10 mouse cellular contexts compared by ENCODE assay signal in genomic region chr12:8786984-8787730, GRCm38 (mm10). TPM values are rescaled to one million over a fixed set of nuclear protein-coding genes. Genes with fewer than 3 reads are reported as not detected.
A peak's percentile ranks its signal among the peaks of the same experiment; 100 is the strongest.
DNase-seq lines count a peak whose midpoint lies in the region.
"Had no signal": no experiment of that assay in that cellular context is flagged by ENCODE, and none has a peak within 500 bp of the region (broad histone marks: within the 10 kb centered on the region; RNA-seq: fewer than 3 reads in every experiment).

No protein-coding gene starts in this region.

- peak; percentile 33 to 43 for DNase-seq in heart, postnatal 10 days
- no peak for DNase-seq in heart, postnatal 25 days (ENCODE audit: low spot score)
- DNase-seq in 3134 (ENCODE audit: extremely low read depth, insufficient read length, low spot score) (peak; percentile 36), adipocyte (ENCODE audit: low spot score) (peak; percentile 52)
- DNase-seq in naive thymus-derived CD4-positive, alpha-beta T cell, adult 2 months (ENCODE audit: low read depth) = peak; percentile 11
- DNase-seq in B cell, adult 2 months = no peak
- no peak for DNase-seq in right cerebral cortex, postnatal 4 days
- DNase-seq in left cerebral cortex, postnatal 36 days (ENCODE audit: low spot score in 2 of 2) = no peak
- DNase-seq: cerebellum, adult 9-11 months; layer of hippocampus, postnatal 36 days had no signal

- intact Hi-C loops in heart, postnatal 10 days (cut with DNase I) = no loop called here
- intact Hi-C loops in heart, postnatal 25 days (cut with DNase I) = no loop called here
- intact Hi-C loops in left cerebral cortex, postnatal 36 days (cut with DNase I) = no loop called here

RNA-seq across cellular contexts. Expression of gene Sdc1, which starts 16.0 kb away (rescaled TPM):
- total RNA-seq in heart, postnatal 10 days (2021) = 10 to 100 TPM; 19.2 to 21.0 TPM
- total RNA-seq in heart, postnatal 25 days (2021) = 1 to 10 TPM; 7.2 TPM
- total RNA-seq in left cerebral cortex, postnatal 36 days (2021) = 1 to 10 TPM; 1.4 to 1.6 TPM

Comparison
In these comparisons a context has a peak if more than half of its experiments do, and no peak if none do; other contexts are left out.
1. DNase-seq: peak in heart, postnatal 10 days (2 of 2), 3134 (single experiment), adipocyte (single experiment) and naive thymus-derived CD4-positive, alpha-beta T cell, adult 2 months (single experiment); none in heart, postnatal 25 days (single experiment), B cell, adult 2 months (0 of 2), right cerebral cortex, postnatal 4 days (single experiment) and left cerebral cortex, postnatal 36 days (0 of 2).